Mouse (Mus musculus) MEL-GATA-1-ER (cell line): Measurements from ENCODE around the gene Cd44.

Source experiments
- DNase-seq: peaks from one replicate; pipeline ENCODE4 v3.0.0-alpha.2; 2012; ENCODE audit warnings: low read depth; ENCODE audit errors: extremely low read depth

Cd44 gene

DNA sequence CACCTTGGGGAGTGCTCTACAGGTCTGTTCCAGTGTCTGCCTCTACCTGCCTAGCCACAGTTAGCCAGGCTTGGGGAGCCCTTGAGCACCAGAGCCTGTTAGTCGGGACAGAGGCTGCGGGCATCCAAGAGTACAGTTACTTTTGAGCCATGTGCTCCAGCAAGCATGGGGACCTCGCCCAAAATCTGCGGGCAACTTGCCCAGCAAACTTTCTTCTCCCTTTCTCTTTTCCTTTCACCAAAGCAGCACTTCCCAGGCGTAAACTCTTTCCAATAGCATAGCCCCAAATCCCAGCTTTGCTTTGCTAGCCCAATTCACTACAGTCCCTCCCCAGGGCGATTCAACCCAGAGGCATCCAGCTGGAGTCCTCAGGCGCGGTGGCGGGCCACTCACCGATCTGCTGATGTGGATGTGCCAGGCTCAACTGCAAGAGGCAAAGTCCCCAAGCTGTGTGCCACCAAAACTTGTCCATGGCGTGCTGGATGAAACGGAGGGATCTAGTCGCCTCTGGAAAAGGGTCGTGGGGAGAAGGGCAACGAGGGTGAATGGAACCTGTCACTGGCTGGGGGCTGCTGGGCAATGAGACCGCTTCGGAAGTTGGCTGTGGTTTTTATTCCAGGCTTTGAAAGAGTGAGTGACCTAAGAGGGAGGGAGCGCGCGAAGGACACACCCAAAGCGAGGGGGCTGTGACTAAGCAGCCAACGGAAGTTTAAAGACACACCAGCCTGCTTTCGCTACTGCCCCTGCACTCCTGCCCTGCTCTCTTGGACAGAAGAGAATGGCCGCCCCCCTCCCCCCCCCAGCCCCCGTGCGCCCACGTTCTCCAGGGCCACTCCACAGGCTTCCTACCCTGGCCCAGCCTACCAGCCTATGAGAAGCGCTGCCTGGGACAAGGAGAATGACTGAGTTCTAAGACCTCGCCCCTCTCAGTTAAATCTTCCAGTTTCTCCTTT lies at the start of gene Cd44:
Gene Cd44, minus strand, starts transcription at position 791 of the 953 bp plus-strand sequence.
- DNase-seq, result peak; percentile 71

GRCm38 (mm10) chr2:102948481-102948857 lies 47.0 kb upstream of the Cd44 start:
- DNase-seq, result peak; percentile 83

GRCm38 (mm10) chr2:102947846-102948480 lies 46.5 kb upstream of the Cd44 start:
- peak; percentile 2 for DNase-seq

- no peak for DNase-seq
These were observed 43.6 kb upstream of the Cd44 start for GRCm38 (mm10) chr2:102945111-102945510.

DNA sequence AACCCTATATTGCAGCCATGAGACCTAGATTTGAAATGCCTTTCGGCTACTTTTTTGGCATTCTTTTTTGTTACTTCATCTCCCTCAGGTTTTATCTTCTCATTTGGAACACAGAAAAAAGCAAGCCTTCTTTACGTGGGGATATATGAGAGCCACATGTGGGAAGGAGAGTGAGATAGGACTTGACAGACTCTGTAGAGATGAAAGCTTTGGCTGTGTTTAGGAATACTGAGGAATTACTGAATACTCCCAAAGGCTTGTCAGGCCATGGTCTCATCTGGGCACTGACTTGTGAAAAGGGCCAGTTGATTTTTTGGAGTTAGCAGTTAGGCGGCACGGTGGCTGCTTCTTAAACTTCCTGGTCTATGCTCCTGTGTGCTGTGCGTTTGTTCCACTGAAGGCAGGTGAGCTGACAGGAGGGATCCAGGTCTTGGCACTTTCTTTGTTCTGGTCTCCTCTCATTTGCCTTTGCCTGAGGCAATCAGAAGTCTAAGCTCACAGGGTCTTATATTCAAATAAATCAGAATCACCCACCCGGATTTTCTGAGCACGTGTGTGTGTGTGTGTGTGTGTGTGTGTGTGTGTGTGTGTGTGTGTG lies 43.0 kb upstream of the Cd44 start:
- no peak for DNase-seq

DNA sequence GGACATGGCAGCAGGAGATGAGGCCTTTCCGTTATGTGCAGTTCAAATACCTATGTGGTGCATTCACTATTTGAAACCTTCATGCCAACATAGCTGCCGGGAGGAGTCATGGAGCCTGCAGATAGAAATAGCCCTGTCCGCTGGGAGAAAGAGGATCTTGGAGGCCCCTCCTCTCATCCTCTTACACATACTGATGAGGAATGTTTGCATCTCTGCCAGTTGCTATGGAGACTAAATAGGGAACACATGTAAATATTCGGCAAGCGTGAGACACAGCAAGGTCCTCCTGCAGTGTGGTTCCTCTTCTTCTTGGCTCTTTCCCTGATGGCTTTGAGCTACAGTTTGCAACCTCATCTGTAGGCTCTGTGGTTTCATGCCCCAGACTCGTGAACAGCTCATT lies 42.5 kb upstream of the Cd44 start:
- peak; percentile 91 for DNase-seq

DNA sequence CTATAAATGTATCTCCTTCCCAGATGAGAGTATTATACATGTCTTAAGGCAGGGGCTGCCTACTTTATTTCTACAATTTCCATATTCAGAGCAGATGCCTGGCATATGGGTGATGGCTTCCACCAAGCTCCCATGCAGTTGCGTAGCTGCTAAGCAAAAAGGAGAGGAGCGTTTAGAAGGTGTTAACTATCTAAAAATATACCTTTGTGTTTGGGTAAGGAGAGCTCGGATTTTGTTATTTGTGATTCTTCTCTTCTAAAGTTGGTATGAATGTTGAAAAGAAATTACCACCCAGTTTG lies 41.3 kb upstream of the Cd44 start:
- DNase-seq, result no peak

GRCm38 (mm10) chr2:102941937-102942781 lies 40.7 kb upstream of the Cd44 start:
- no peak for DNase-seq

- DNase-seq, result no peak
These were observed 39.4 kb upstream of the Cd44 start for GRCm38 (mm10) chr2:102940813-102941361.

DNA sequence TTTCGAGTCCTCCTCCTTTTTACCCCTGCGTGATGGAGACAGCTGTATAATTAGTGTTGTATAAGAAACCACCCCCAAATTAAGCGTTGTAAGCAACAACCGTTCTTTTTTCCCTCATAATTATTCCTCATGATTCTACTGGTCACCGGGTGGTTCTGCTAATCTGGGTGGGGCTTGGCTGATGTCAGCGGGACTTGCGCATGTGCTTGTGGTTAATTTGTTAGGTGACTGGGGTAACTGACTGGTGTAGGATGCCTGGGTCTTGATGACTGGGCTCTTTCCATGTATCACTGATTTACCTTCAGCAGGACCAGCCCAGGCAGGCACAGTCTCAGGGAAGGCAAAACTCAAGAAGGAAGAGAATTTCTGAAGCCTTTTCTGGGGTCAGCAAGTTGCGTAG lies 38.7 kb upstream of the Cd44 start:
- no peak for DNase-seq

DNA sequence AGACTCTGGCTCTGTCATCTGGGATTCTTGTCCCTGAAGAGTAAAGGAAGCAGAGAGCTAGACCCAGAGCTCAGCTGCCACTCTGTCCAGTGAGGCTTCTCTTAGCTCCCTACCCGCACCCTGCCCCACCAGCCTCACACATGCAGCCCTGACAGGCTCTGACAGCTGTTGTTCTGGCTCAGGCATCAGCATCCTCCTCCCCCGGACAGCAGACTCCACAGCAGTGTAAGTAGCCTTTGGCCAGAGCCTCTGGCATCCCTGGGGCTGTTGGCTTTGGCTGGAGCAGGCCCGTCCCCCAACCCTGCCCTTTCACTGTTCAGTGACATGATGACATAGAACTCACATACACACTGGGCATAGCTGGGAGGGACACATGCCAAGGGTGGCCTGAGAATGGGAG lies 35.4 kb upstream of the Cd44 start:
- no peak for DNase-seq

DNA sequence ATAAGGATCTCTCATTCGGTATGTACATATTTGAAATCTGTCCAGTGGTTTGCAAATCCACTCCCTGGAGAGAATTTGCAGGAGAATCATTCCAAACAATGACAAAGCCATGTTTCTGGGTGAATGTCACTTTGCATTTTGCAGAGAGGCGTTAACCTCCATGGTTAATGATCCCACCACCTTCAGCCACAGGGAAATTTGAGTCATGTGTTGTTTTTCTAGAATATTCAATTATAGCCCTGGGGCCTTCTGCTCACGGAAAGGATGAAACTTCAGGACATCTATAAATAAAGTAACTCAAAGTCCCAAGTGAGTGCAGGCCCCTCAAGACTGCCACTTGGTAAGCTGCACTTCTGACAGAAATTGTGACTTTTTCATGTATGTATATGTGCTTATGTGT lies 33.4 kb upstream of the Cd44 start:
- DNase-seq, result no peak

DNA sequence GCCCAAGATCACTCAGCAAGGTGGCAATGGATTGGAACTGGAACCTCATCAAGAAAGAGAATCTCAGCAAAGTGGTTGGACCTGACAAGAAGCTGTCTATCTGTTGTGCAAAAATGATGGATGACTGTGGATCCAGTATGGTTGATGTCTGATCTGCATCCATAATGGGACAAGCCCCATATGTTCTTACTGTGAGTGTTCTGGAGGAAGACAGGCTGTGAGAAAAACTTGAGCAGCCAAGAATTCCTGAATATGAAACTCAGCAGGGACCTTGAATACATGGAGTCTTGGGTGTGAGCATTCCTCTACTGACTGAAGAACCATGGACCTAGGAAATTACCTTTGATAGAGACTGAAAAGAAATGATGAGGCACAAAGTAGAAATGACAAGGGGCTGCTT lies 32.3 kb upstream of the Cd44 start:
- no peak for DNase-seq

DNA sequence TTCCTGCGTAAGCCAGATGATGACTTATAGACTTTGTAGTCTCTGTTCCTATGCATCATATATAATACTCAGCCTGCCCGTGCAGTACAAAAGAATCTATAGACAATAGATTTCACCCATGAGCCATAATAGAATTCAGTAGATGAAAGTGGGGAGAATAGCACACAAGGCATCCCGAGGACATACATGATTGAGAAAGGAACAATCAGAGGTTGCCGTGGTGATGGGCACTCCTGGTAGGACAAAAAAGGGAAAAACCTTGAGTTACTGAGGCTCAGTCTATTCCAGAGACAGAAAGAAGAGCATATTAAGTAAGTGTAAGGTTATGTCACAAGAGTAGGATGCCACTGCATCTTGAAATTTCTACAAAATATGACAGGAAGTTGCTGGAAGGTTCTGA lies 31.7 kb upstream of the Cd44 start:
- no peak for DNase-seq

DNA sequence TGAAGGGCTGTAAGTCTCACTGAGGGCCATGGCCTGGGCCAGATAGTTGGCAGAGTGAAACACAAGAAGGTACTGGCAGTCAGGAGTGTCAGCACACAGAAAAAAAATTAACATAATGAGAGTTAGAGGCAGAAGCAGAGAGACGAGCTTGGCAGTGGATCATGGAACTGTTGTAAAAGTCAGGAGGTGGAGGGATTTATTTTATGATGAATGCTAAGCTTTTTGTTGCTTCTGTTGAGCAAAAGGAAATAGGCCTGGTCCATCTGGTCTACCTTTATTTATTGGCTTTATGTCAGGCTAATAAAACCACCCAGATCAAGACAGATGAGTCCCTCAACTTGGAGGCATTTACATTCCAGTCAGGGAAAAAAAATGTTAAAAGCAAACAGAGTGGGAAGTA lies 31.2 kb upstream of the Cd44 start:
- DNase-seq, result no peak

DNA sequence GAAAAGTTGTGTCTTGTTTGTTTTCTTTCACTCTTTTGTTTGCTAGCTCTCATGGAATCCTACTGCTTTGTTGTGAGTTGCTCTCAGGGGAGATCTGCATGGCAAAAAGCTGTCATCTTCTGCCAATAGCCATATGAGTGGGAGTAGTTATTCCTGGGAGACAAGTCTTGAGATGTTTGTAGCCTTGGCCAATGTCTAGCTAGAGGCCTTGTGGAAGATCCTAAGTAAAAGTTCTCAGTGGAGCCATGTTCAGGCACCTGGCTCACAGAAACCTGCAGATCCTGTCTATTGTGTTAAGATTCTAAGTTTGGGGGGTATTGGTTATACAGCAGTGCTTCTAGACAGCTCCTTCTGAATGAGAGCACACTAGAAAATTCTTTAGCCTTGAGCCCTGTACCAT lies 26.7 kb upstream of the Cd44 start:
- DNase-seq, result no peak

- no peak for DNase-seq
These were observed 23.0 kb upstream of the Cd44 start for GRCm38 (mm10) chr2:102924480-102924879.

DNA sequence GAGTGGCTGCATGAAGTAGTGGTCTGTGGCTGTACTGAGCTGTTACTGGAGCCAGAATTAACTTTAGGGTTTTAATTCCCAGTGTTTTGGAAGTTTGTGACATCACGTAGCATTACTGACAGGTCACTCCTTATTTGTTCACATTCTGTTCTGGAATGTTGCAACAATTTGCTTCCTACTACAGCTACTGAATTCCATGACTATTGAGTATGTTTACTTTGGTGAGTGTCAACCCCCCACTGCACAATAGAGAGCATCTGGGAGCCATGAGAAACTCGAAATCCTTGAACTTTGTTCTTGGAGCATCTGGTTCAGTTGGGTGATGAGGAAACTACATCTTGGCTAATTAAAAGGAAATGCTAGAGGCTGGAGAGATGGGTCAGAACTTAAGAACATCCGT lies 22.2 kb upstream of the Cd44 start:
- DNase-seq, result no peak

- no peak for DNase-seq
These were observed 20.6 kb upstream of the Cd44 start for GRCm38 (mm10) chr2:102922066-102922465.

DNA sequence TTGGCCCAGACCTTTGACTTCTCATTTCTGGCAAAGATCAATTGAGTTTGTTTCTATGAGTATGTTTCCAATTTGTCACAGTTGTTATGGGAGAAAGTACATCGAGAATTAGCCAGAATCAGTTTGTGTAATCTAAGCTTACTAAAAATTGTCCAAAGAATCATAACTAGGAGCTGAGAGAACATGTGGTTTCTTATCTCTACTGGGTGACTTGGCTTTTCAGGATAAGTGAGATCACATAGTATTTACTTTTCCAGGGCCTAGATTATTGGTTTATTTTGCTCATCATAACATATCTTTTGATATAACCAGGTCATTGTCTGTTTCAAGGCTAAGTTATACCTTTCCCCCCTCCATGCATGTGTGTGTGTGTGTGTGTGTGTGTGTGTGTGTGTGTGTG lies 16.8 kb upstream of the Cd44 start:
- no peak for DNase-seq

- DNase-seq, result no peak
These were observed 15.1 kb upstream of the Cd44 start for GRCm38 (mm10) chr2:102916596-102916995.
